Mouse (Mus musculus): ENCODE measurements at regions not wholly inside any gene's neighbourhood (a gene's known extent, or its start where the extent isn't known, plus 50 kb on each side); places are given as distances from the start of the nearest gene placed in this dataset.
A peak's percentile ranks its signal among the peaks of the same experiment; 100 is the strongest.

- DNase-seq (ENCODE audit: low read depth in 3 of 3, low spot score in 3 of 3) (no peak), ATAC-seq (ENCODE audit: insufficient read depth) (no peak)
- no peaks in the 10 kb centered on the region for H3K4me1 ChIP-seq (replicated peaks; ENCODE audit: control insufficient read depth in 2 of 2, insufficient read depth in 2 of 2, low read length in 1 of 2)
- H3K9me3 ChIP-seq (ENCODE audit: control insufficient read depth, low read length), result no peaks in the 10 kb centered on the region
- no peaks in the 10 kb centered on the region for H3K27me3 ChIP-seq (ENCODE audit: control insufficient read depth, insufficient read depth, low read length)
- H3K9ac ChIP-seq (replicated peaks), result no peak overlapping the region
- H3K4me3 ChIP-seq (ENCODE audit: insufficient read depth in 1 of 2, low read depth in 2 of 2, low read length in 2 of 2), result no peak overlapping the region
- H3K27ac ChIP-seq, result no peak overlapping the region
- H3K36me3 ChIP-seq (replicated peaks; ENCODE audit: control insufficient read depth, insufficient read depth, low read depth), result no peaks in the 10 kb centered on the region
- no peak overlapping the region for H3K4me2 ChIP-seq (ENCODE audit: low read depth)
- TF ChIP-seq EP300 (IDR thresholded peaks at IDR 0.05; ENCODE audit: low read depth), result no peak
- TF ChIP-seq CTCF (IDR thresholded peaks at IDR 0.05; ENCODE audit: low read depth), result no peak
Measured at GRCm38 (mm10) chr3:60698189-60698588, 225.6 kb downstream of the Mbnl1 start.

DNA sequence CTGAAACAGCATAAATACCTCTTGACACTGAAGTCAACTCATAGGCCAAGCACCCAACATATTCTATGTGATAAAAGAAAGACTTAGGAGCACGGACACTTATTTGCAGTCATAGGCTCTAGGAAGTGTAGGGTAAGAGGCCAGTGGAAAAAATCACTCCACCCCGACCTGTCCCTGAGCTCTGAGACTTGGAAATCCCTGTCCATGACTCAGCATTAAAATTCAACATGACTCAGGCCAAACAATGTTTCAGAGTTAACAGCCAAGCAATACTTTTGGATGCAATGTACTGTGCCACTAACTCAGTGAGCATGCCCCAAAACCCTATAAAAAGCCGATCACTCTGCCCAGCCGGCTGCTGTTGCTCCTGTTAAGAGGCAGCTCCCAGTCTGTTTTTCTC lies 234.5 kb downstream of the Mbnl1 start:
- WGBS (ENCODE audit: insufficient replicate concordance), result 62% methylated on average over 4 of the region's 4 CpGs
- TF ChIP-seq CTCF (IDR thresholded peaks at IDR 0.05; ENCODE audit: low read depth), result no peak
- TF ChIP-seq EP300 (IDR thresholded peaks at IDR 0.05; ENCODE audit: low read depth), result no peak

DNA sequence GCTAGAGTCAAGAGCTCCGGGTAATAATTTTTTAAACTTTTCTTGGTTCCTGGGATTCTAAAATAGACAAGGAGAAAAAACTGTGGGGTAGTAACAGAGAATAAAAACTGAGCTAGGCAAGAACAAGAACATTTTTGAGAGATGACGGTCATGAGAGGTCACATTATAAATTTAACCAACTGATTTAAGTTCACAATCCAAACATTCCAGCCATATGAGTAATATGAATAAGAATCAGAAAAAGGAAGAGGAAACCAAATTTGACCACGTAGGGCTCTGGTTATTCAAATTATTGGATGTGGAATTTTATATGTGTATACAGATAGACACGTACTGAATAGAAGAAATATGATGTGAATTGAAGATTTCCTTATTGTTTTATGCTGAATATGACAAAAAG lies 240.3 kb downstream of the Mbnl1 start:
- Histone ChIP-seq H3K4me3 (ENCODE audit: insufficient read depth in 1 of 2, low read depth in 2 of 2, low read length in 2 of 2) (no peak overlapping the region), H3K36me3 (replicated peaks; ENCODE audit: control insufficient read depth, insufficient read depth, low read depth) (no peaks in the 10 kb centered on the region), H3K27ac (no peak overlapping the region), H3K4me2 (ENCODE audit: low read depth) (no peak overlapping the region), H3K27me3 (ENCODE audit: control insufficient read depth, insufficient read depth, low read length) (no peaks in the 10 kb centered on the region), H3K9me3 (ENCODE audit: control insufficient read depth, low read length) (no peaks in the 10 kb centered on the region), H3K9ac (replicated peaks) (no peak overlapping the region), H3K4me1 (replicated peaks; ENCODE audit: control insufficient read depth in 2 of 2, insufficient read depth in 2 of 2, low read length in 1 of 2) (no peaks in the 10 kb centered on the region)
- TF ChIP-seq EP300 (IDR thresholded peaks at IDR 0.05; ENCODE audit: low read depth) (no peak), CTCF (IDR thresholded peaks at IDR 0.05; ENCODE audit: low read depth) (no peak)
- no peak for DNase-seq (ENCODE audit: low read depth in 3 of 3, low spot score in 3 of 3)
- ATAC-seq (ENCODE audit: insufficient read depth), result no peak
- WGBS (ENCODE audit: insufficient replicate concordance), result 65% methylated on average over 4 of the region's 4 CpGs

More for the DNA sequence above, 234.5 kb downstream of the Mbnl1 start:
- no peaks in the 10 kb centered on the region for H3K9me3 ChIP-seq (ENCODE audit: control insufficient read depth, low read length)
- ATAC-seq (ENCODE audit: insufficient read depth) (no peak), DNase-seq (ENCODE audit: low read depth in 3 of 3, low spot score in 3 of 3) (no peak)
- no peak overlapping the region for H3K4me3 ChIP-seq (ENCODE audit: insufficient read depth in 1 of 2, low read depth in 2 of 2, low read length in 2 of 2)
- H3K27me3 ChIP-seq (ENCODE audit: control insufficient read depth, insufficient read depth, low read length), result no peaks in the 10 kb centered on the region
- no peak overlapping the region for H3K27ac ChIP-seq
- no peak overlapping the region for H3K9ac ChIP-seq (replicated peaks)
- no peaks in the 10 kb centered on the region for H3K4me1 ChIP-seq (replicated peaks; ENCODE audit: control insufficient read depth in 2 of 2, insufficient read depth in 2 of 2, low read length in 1 of 2)
- H3K4me2 ChIP-seq (ENCODE audit: low read depth), result no peak overlapping the region
- H3K36me3 ChIP-seq (replicated peaks; ENCODE audit: control insufficient read depth, insufficient read depth, low read depth), result no peaks in the 10 kb centered on the region

DNA sequence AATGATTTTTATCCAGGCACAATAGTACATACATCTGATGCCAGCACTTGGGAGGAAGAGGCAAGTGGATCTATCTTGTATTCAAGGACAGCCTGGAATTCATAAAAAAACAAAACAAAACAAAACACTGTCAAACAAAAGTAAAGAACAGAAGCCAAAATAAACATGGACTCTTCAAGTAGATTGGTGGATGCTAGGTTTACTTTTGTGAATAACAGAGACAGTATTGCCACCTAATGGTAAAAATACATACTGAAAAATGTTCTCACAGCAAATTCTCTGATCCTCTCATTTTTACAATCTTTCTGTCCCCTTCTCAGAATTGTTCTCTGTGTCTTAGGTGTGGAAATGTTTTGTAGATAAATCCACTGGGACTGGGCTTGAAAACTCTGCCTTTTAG lies 247.7 kb downstream of the Mbnl1 start:
- Histone ChIP-seq H3K27me3 (ENCODE audit: control insufficient read depth, insufficient read depth, low read length) (no peaks in the 10 kb centered on the region), H3K9me3 (ENCODE audit: control insufficient read depth, low read length) (no peaks in the 10 kb centered on the region), H3K4me2 (ENCODE audit: low read depth) (no peak overlapping the region), H3K27ac (no peak overlapping the region), H3K36me3 (replicated peaks; ENCODE audit: control insufficient read depth, insufficient read depth, low read depth) (no peaks in the 10 kb centered on the region), H3K4me1 (replicated peaks; ENCODE audit: control insufficient read depth in 2 of 2, insufficient read depth in 2 of 2, low read length in 1 of 2) (no peaks in the 10 kb centered on the region), H3K9ac (replicated peaks) (no peak overlapping the region), H3K4me3 (ENCODE audit: insufficient read depth in 1 of 2, low read depth in 2 of 2, low read length in 2 of 2) (no peak overlapping the region)
- ATAC-seq (ENCODE audit: insufficient read depth) (no peak), DNase-seq (ENCODE audit: low read depth in 3 of 3, low spot score in 3 of 3) (no peak)
- TF ChIP-seq EP300 (IDR thresholded peaks at IDR 0.05; ENCODE audit: low read depth) (no peak), CTCF (IDR thresholded peaks at IDR 0.05; ENCODE audit: low read depth) (no peak; the same call in 1 of the 2 replicates)

GRCm38 (mm10) chr3:60731331-60731730 lies 258.7 kb downstream of the Mbnl1 start:
- Histone ChIP-seq H3K27me3 (ENCODE audit: control insufficient read depth, insufficient read depth, low read length) (no peaks in the 10 kb centered on the region), H3K36me3 (replicated peaks; ENCODE audit: control insufficient read depth, insufficient read depth, low read depth) (no peaks in the 10 kb centered on the region), H3K9ac (replicated peaks) (no peak overlapping the region), H3K4me2 (ENCODE audit: low read depth) (no peak overlapping the region), H3K27ac (no peak overlapping the region), H3K4me3 (ENCODE audit: insufficient read depth in 1 of 2, low read depth in 2 of 2, low read length in 2 of 2) (no peak overlapping the region), H3K9me3 (ENCODE audit: control insufficient read depth, low read length) (no peaks in the 10 kb centered on the region), H3K4me1 (replicated peaks; ENCODE audit: control insufficient read depth in 2 of 2, insufficient read depth in 2 of 2, low read length in 1 of 2) (no peaks in the 10 kb centered on the region)
- ATAC-seq (ENCODE audit: insufficient read depth) (no peak), DNase-seq (ENCODE audit: low read depth in 3 of 3, low spot score in 3 of 3) (no peak)
- 82% methylated on average over 1 of the region's 1 CpGs for WGBS (ENCODE audit: insufficient replicate concordance)
- TF ChIP-seq EP300 (IDR thresholded peaks at IDR 0.05; ENCODE audit: low read depth), result no peak
- peak; percentile 32; the same call in 1 of the 2 replicates for TF ChIP-seq CTCF (IDR thresholded peaks at IDR 0.05; ENCODE audit: low read depth)
